In genomic region chr2:45751746-45752145, GRCm38 (mm10) we compare ENCODE assay signal across 24 mouse cellular contexts.
"Had no signal": no experiment of that assay in that cellular context is flagged by ENCODE, and none has a peak within 500 bp of the region (broad histone marks: within the 10 kb centered on the region; RNA-seq: fewer than 3 reads in every experiment).

No protein-coding gene starts in this region.

- H3K27me3 ChIP-seq: heart, embryonic 12.5 days; hindbrain, embryonic 12.5 days; intestine, embryonic 15.5 days; limb, embryonic 13.5 days; limb, embryonic 15.5 days had no signal

- DNase-seq: gastrocnemius, adult 2 months; gastrocnemius, postnatal 10 days; gastrocnemius, postnatal 25 days; heart, adult 2 months; heart, postnatal 10 days; heart, postnatal 4 days; kidney, adult 18-20 months; kidney, adult 8-10 months; kidney, postnatal 10 days; kidney, postnatal 25 days; kidney, postnatal 4 days; left cerebral cortex, postnatal 4 days had no signal

- H3K9ac ChIP-seq: heart, embryonic 12.5 days; hindbrain, embryonic 12.5 days; hindbrain, embryonic 14.5 days; intestine, embryonic 15.5 days; limb, embryonic 13.5 days; limb, embryonic 15.5 days had no signal

- H3K36me3 ChIP-seq: heart, embryonic 12.5 days; hindbrain, embryonic 10.5 days; hindbrain, embryonic 12.5 days; intestine, embryonic 15.5 days; limb, embryonic 13.5 days; limb, embryonic 15.5 days had no signal

- H3K4me3 ChIP-seq: gastrocnemius, adult 2 months; heart, adult 2 months; heart, embryonic 12.5 days; hindbrain, embryonic 10.5 days; hindbrain, embryonic 12.5 days; intestine, embryonic 15.5 days; layer of hippocampus, adult 2 months; limb, embryonic 13.5 days; limb, embryonic 15.5 days had no signal

- H3K4me2 ChIP-seq: heart, embryonic 12.5 days; hindbrain, embryonic 12.5 days; hindbrain, embryonic 14.5 days; intestine, embryonic 15.5 days; limb, embryonic 13.5 days; limb, embryonic 15.5 days; liver, embryonic 11.5 days had no signal

- ATAC-seq: hindbrain, embryonic 16.5 days; inflammation-experienced regulatory T-cells, adult 6 months; intestine, embryonic 15.5 days; intestine, postnatal 0 days had no signal

- H3K9me3 ChIP-seq: heart, embryonic 12.5 days; hindbrain, embryonic 10.5 days; hindbrain, embryonic 12.5 days; intestine, embryonic 15.5 days; limb, embryonic 13.5 days; limb, embryonic 15.5 days had no signal

- H3K4me1 ChIP-seq: heart, embryonic 12.5 days; hindbrain, embryonic 10.5 days; hindbrain, embryonic 12.5 days; intestine, embryonic 15.5 days; limb, embryonic 15.5 days had no signal

- H3K27ac ChIP-seq: gastrocnemius, adult 2 months; heart, adult 2 months; hindbrain, embryonic 10.5 days; hindbrain, embryonic 12.5 days; hindbrain, embryonic 14.5 days; intestine, embryonic 15.5 days; layer of hippocampus, adult 2 months; limb, embryonic 13.5 days; limb, embryonic 15.5 days had no signal
